ENCODE assay signal across 19 mouse cellular contexts in the genomic region with DNA sequence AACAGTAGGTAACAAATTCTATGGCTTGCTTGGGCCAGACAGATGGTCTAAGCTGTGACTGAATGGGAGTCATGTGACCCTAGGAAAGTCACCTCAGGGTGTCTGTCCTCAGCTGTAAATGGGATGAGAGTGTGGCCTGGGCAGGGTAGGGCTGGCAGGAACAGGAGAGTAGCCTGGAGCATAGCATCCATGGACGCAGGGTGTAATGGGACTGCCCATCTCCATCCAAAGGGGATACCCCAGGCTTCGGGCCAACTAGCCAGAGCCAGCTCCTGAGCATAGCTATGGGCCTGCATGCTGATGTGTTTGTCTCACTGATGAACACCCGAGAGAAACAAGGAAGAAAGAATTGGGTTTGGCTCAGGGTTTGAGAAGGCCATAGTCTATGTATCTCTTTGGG. TPM values are rescaled to one million over a fixed set of nuclear protein-coding genes. Genes with fewer than 3 reads are reported as not detected.
DNase-seq lines count a peak whose midpoint lies in the region; ATAC-seq and TF ChIP-seq lines count a peak whose summit lies in the region.
"Had no signal": no experiment of that assay in that cellular context is flagged by ENCODE, and none has a peak within 500 bp of the region (broad histone marks: within the 10 kb centered on the region; RNA-seq: fewer than 3 reads in every experiment).

No protein-coding gene starts in this region.

- no peak overlapping the region for H3K27ac ChIP-seq in MEL (ENCODE audit: control insufficient read depth, low read depth, low read length)
- H3K27ac ChIP-seq in forebrain, embryonic 11.5 days (ENCODE audit: low read depth, low read length) = no peak overlapping the region
- H3K27ac ChIP-seq: embryonic facial prominence, embryonic 10.5 days; embryonic facial prominence, embryonic 12.5 days; forebrain, embryonic 12.5 days; gastrocnemius, adult 2 months had no signal

- no peak overlapping the region for H3K4me2 ChIP-seq in forebrain, embryonic 11.5 days (ENCODE audit: low read depth, low read length, severe bottlenecking)
- H3K4me2 ChIP-seq: embryonic facial prominence, embryonic 12.5 days; forebrain, embryonic 12.5 days had no signal

- 89% methylated on average over 3 of the region's 3 CpGs for whole genome bisulfite sequencing in forebrain, embryonic 11.5 days

- no peak overlapping the region for H3K4me3 ChIP-seq in MEL (ENCODE audit: control insufficient read depth in 1 of 2, insufficient read depth in 1 of 2, low read depth in 2 of 2, low read length in 2 of 2)
- H3K4me3 ChIP-seq in forebrain, embryonic 11.5 days (ENCODE audit: low read depth, low read length) = no peak overlapping the region
- H3K4me3 ChIP-seq: embryonic facial prominence, embryonic 10.5 days; embryonic facial prominence, embryonic 12.5 days; forebrain, embryonic 12.5 days; gastrocnemius, adult 2 months had no signal

- peak; percentile 64 for DNase-seq in cerebellum, adult 11-12 months
- peak; percentile 49 for DNase-seq in cerebellum, adult 9-10 months
- DNase-seq in cerebellum, postnatal 25 days = no peak
- DNase-seq in MEL (ENCODE audit: low read depth, low spot score) = no peak
- peak; percentile 62 for DNase-seq in cerebellum, adult 9-11 months
- no peak for DNase-seq in forebrain, embryonic 11.5 days (ENCODE audit: low spot score)
- DNase-seq in right cerebral cortex, postnatal 10 days (ENCODE audit: low spot score in 2 of 2) = no peak
- DNase-seq: adrenal gland, adult 8-10 months; adrenal gland, postnatal 14 days; adrenal gland, postnatal 36 days; gastrocnemius, adult 2 months had no signal

- no peaks in the 10 kb centered on the region for H3K4me1 ChIP-seq in MEL (ENCODE audit: control insufficient read depth in 1 of 2, insufficient read depth in 2 of 2, low read length in 2 of 2)
- peaks cover 2% of the 10 kb centered on the region; the same call in 1 of the 2 replicates for H3K4me1 ChIP-seq in forebrain, embryonic 11.5 days (replicated peaks; ENCODE audit: control insufficient read depth, insufficient read depth, low read length)

- H3K27me3 ChIP-seq in MEL (ENCODE audit: control insufficient read depth in 1 of 2, insufficient read depth in 2 of 2, low read length in 2 of 2) = no peaks in the 10 kb centered on the region; a peak in 1 of 4 replicates
- H3K27me3 ChIP-seq in forebrain, embryonic 11.5 days (ENCODE audit: control insufficient read depth, insufficient read depth, low read length) = peaks cover 15% of the 10 kb centered on the region

- TF ChIP-seq RAD21 in MEL (IDR thresholded peaks at IDR 0.05; ENCODE audit: low read depth, low read length) = no peak

- no peak for ATAC-seq in cerebellum, adult (ENCODE audit: insufficient number of reproducible peaks, low FRiP score, low TSS enrichment)
- no peak for ATAC-seq in forebrain, embryonic 11.5 days (replicated peaks; ENCODE audit: low FRiP score)
- ATAC-seq: activated CD4-positive, CD25-positive, alpha-beta regulatory T cell, adult 4 months; forebrain, embryonic 14.5 days; forebrain, embryonic 16.5 days; Patski had no signal

- no peak for TF ChIP-seq CTCF in MEL (IDR thresholded peaks at IDR 0.05 in 2 of 3, conservative IDR thresholded peaks at IDR 0.05 in 1 of 3; ENCODE audit: control insufficient read depth in 1 of 3, insufficient read depth in 1 of 3, low read depth in 2 of 3, low read length in 3 of 3, poor library complexity in 1 of 3, severe bottlenecking in 1 of 3)

- no peaks in the 10 kb centered on the region for H3K9me3 ChIP-seq in MEL (replicated peaks; ENCODE audit: insufficient read depth, low read length)
- H3K9me3 ChIP-seq in forebrain, embryonic 11.5 days (ENCODE audit: control insufficient read depth, low read length) = no peaks in the 10 kb centered on the region
- H3K9me3 ChIP-seq: embryonic facial prominence, embryonic 10.5 days; embryonic facial prominence, embryonic 12.5 days; forebrain, embryonic 12.5 days had no signal

- H3K79me2 ChIP-seq in MEL (ENCODE audit: control insufficient read depth, insufficient read depth, low read length, poor library complexity) = no peaks in the 10 kb centered on the region

- no peak for TF ChIP-seq POLR2A in MEL (IDR thresholded peaks at IDR 0.05; ENCODE audit: control insufficient read depth in 1 of 2, insufficient read depth in 1 of 2, low read depth in 1 of 2, low read length in 2 of 2, poor library complexity in 1 of 2)

- no peaks in the 10 kb centered on the region; a peak in 1 of 4 replicates for H3K36me3 ChIP-seq in MEL (ENCODE audit: control insufficient read depth in 1 of 2, insufficient read depth in 2 of 2, low read length in 2 of 2)
- no peaks in the 10 kb centered on the region for H3K36me3 ChIP-seq in forebrain, embryonic 11.5 days (ENCODE audit: control insufficient read depth, insufficient read depth, low read length)
- H3K36me3 ChIP-seq: embryonic facial prominence, embryonic 10.5 days; embryonic facial prominence, embryonic 12.5 days; forebrain, embryonic 12.5 days had no signal

- no peak overlapping the region for H3K9ac ChIP-seq in MEL (ENCODE audit: control insufficient read depth, low read depth, low read length, poor library complexity, severe bottlenecking)
- no peak overlapping the region for H3K9ac ChIP-seq in forebrain, embryonic 11.5 days (ENCODE audit: low read length)
- H3K9ac ChIP-seq: embryonic facial prominence, embryonic 12.5 days; forebrain, embryonic 12.5 days had no signal

- no peak for TF ChIP-seq EP300 in MEL (IDR thresholded peaks at IDR 0.05; ENCODE audit: low read depth in 1 of 2, low read length in 2 of 2)

TF ChIP-seq in MEL, 35 proteins besides CTCF, POLR2A, EP300 and RAD21:
- TF ChIP-seq USF1 (IDR thresholded peaks at IDR 0.05; ENCODE audit: low read depth, low read length) (0 out of 2 replicates have a peak, but pooled peaks have one; percentile 11), TCF12 (IDR thresholded peaks at IDR 0.05; ENCODE audit: low read depth, low read length) (no peak)
TF ChIP-seq in MEL: peak in this region for 1.

RNA-seq across cellular contexts. Expression of a gene that starts 11.7 kb away (rescaled TPM):
- total RNA-seq in MEL (2012; rRNA removed) = 10.1 and 13.3 TPM in 2 replicates
- 10 to 100 TPM in 1 of 2 experiments, not detected in 1; 15.9 TPM for polyA plus RNA-seq in MEL (2012; ENCODE audit: insufficient read depth in 1 of 2, insufficient read length in 2 of 2, low read depth in 1 of 2, low replicate concordance in 2 of 2, missing spikeins in 1 of 2)
- polyA plus RNA-seq in forebrain, embryonic 11.5 days (2014; fragmentation: Nextera tagmentation; extraction: Ambion mirVana) = 0.83 and 0.95 TPM in 2 replicates

RNA-seq across cellular contexts. Expression of a gene that starts 22.8 kb away (rescaled TPM):
- total RNA-seq in MEL (2012; rRNA removed) = 0.42 and 0.50 TPM in 2 replicates
- polyA plus RNA-seq in MEL (2012; ENCODE audit: insufficient read depth in 1 of 2, insufficient read length in 2 of 2, low read depth in 1 of 2, low replicate concordance in 2 of 2, missing spikeins in 1 of 2) = under 1 TPM in 1 of 2 experiments, not detected in 1; 0.22 TPM
- 0.07 and 0.13 TPM in 2 replicates for polyA plus RNA-seq in forebrain, embryonic 11.5 days (2014; fragmentation: Nextera tagmentation; extraction: Ambion mirVana)
- polyA plus RNA-seq: Patski had no signal

Comparison
In these comparisons a context has a peak if more than half of its experiments do, and no peak if none do; other contexts are left out.
1. DNase-seq: peak in cerebellum, adult 11-12 months (single experiment), cerebellum, adult 9-10 months (single experiment) and cerebellum, adult 9-11 months (single experiment); none in cerebellum, postnatal 25 days (0 of 2), MEL (single experiment), forebrain, embryonic 11.5 days (single experiment) and right cerebral cortex, postnatal 10 days (0 of 2).